Mouse (Mus musculus) limb, embryonic 10.5 days (tissue): ENCODE measurements at regions not wholly inside any gene's neighbourhood (a gene's known extent, or its start where the extent isn't known, plus 50 kb on each side); places are given as distances from the start of the nearest gene placed in this dataset.
A peak's percentile ranks its signal among the peaks of the same experiment; 100 is the strongest.

Source experiments
- DNase-seq: peaks from one replicate; pipeline ENCODE4 v3.0.0-alpha.2; 2017; ENCODE audit warnings: low spot score
- H3K27ac ChIP-seq: fragments of 300-500 bp; sonication (generic); 2 replicates; pipeline ENCODE4 v1.5.1; 2016; ENCODE audit warnings: mild to moderate bottlenecking
- H3K27me3 ChIP-seq: fragments of 300-500 bp; sonication (generic); 2 replicates; pipeline ENCODE4 v1.6.1; 2016; ENCODE audit warnings: low read depth, mild to moderate bottlenecking; ENCODE audit not compliant: poor library complexity, severe bottlenecking
- H3K36me3 ChIP-seq: fragments of 300-500 bp; sonication (generic); 2 replicates; pipeline ENCODE4 v1.6.1; 2016; ENCODE audit warnings: mild to moderate bottlenecking, moderate library complexity
- H3K4me1 ChIP-seq: fragments of 300-500 bp; sonication (generic); 2 replicates; pipeline ENCODE4 v1.6.1; 2016
- H3K4me3 ChIP-seq: fragments of 300-500 bp; sonication (generic); 2 replicates; pipeline ENCODE4 v1.5.1; 2016; ENCODE audit warnings: mild to moderate bottlenecking, moderate library complexity
- H3K9me3 ChIP-seq: fragments of 300-500 bp; sonication (generic); replicated peaks from 2 replicates; pipeline ENCODE4 v1.6.1; 2016; ENCODE audit warnings: mild to moderate bottlenecking
- WGBS: fragments of 180-500 bp; shearing (Covaris S2); methylation state at CpG from one replicate; pipeline ENCODE4 v1.1.7; 2016; 5-methylcytosine and 5-hydroxymethylcytosine counted together

DNA sequence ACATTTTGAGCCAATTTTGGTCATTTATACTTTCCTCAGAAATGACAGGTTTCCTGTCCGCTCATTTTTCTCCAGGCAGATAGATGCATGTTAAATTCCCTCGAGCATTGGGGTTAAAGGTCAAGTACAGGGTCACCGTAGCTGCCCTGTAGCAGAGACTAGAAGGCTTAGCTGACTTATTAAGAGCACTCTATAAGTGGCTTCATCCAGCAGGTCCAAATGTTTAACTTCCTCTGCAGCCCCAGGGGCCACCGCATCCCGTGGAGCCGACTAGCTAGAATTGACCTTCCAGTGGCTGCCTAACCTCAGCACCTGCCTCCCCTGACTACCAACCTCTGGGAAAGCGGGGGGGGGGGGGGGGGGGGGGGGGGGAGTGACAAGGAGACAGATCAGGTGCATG lies 114.7 kb downstream of the Rpl14 start:
- H3K36me3 ChIP-seq: no peaks in the 10 kb centered on the region
- H3K4me3 ChIP-seq: no peak overlapping the region
- 4% methylated on average over 7 of the region's 7 CpGs for WGBS
- peaks cover 56% of the 10 kb centered on the region for H3K4me1 ChIP-seq
- no peak overlapping the region for H3K27ac ChIP-seq
- H3K27me3 ChIP-seq: no peaks in the 10 kb centered on the region
- no peak for DNase-seq
- no peaks in the 10 kb centered on the region for H3K9me3 ChIP-seq

DNA sequence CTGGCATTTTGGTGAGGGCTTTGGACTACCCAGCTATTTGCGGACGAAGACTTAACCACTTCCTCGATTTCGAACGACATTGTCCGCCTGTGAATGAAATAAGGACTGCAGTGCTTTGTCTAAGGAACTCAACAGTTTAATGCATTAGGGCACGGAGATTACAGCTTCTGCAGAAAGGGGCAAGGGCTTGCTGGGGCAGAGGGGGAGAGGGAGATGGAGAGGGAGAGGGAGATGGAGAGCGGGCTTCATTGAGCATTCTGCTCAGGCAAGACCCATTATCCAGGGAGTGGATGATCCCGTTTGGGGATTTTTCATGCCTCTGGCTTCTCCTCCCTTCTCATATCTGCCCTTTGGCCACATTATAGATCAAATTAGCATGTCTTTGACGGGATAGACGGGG lies 117.8 kb downstream of the Rpl14 start:
- no peaks in the 10 kb centered on the region for H3K36me3 ChIP-seq
- 82% methylated on average over 11 of the region's 11 CpGs for WGBS
- DNase-seq: no peak
- no peak overlapping the region for H3K4me3 ChIP-seq
- H3K9me3 ChIP-seq: no peaks in the 10 kb centered on the region
- H3K4me1 ChIP-seq: peaks cover 70% of the 10 kb centered on the region
- H3K27me3 ChIP-seq: no peaks in the 10 kb centered on the region
- no peak overlapping the region for H3K27ac ChIP-seq

DNA sequence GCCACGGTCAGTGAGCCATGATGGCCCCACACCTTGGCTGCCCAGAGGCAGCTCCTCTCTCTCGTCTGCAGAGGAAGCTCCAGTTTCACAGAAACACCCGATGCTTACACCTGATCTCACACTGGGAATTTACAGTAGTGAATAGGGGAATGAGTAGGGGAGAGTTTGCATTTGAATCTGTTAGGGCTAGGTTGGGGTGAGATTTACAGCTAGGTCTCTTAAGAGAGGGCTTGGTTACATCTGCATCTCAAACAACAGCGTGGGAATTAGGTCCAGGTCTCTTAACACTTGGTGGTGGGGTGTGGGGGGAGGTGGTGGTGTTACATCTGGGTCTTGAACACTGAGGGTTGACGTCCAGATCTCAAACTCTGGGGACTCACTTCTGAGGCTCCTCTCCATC lies 119.3 kb downstream of the Rpl14 start:
- Histone ChIP-seq H3K36me3 (no peaks in the 10 kb centered on the region), H3K9me3 (no peaks in the 10 kb centered on the region), H3K27ac (peak overlapping the region; percentile 95), H3K4me3 (peak overlapping the region; percentile 38), H3K27me3 (no peaks in the 10 kb centered on the region), H3K4me1 (peaks cover 56% of the 10 kb centered on the region)
- no peak for DNase-seq
- 11% methylated on average over 5 of the region's 5 CpGs for WGBS

DNA sequence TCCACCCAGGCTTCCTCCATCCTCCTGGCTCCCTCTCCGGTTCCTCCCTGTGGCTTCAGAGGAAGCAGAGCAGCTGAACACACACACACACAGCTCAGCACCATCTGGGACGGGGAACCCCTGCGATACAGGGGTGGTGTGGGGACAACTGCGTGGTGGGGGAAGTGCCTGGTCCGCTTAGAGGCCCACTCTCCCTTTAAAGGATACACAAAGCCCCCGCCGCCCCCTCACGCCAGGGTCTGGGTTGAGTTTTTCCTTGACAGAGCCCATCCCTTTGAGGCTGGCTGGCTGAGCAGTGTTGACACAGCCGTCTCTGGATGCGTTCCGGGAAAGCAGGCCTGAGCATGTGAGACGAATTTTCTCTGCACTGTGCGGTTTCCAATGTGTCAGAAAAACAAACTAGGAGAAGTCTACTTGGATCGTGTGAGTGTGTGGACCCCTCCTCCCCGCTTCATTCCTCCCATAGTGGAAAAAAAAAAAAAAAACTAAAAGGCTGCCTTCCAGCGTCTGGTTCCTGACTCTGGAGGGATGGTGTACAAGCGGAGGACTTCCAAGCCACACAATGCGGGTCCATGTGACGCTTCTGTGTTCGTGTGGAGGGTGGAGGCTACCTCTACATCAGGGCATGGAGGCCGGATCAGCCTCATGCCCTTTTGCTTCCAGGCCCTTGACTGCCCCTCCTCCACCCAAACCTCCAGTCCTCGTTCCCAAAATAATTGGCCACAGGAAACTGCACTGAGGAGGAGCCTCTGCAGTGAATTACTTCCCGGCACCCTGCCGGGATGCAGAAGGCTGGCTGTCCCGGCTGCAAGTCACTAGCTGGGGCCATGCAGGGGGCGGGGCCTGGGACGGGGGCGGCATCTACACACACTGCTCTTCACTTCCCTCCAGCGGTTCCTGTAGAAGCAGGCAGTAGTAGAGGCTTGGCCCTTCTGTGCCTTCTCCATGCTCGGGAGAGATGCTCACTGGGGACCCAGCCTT lies 120.0 kb downstream of the Rpl14 start:
- 2% methylated on average over 30 of the region's 30 CpGs for WGBS
- Histone ChIP-seq H3K36me3 (no peaks in the 10 kb centered on the region), H3K27me3 (no peaks in the 10 kb centered on the region), H3K4me1 (peaks cover 49% of the 10 kb centered on the region), H3K4me3 (peak overlapping the region; percentile 38), H3K9me3 (no peaks in the 10 kb centered on the region), H3K27ac (peak overlapping the region; percentile 95)
- DNase-seq: peak; percentile 93

DNA sequence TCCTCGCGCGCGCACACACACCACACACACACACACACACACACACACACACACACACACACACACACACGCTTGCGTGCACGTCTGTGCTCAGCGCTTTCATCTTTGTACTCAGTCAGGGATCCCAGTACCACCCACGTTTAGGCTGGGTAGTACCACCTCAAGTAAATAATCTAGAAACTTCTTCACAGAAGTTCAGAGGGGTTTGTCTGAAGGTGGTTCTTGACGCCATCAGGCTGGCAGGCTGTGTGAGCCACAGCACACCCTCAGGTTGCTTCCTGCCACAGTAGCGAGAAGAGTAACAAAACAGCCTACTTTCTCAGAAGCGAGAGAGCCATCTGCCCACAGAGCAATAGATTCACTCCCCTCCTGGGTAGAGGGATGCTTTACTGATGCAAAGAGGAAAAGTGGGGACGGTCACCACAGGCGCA lies 120.7 kb downstream of the Rpl14 start:
- peaks cover 41% of the 10 kb centered on the region for H3K4me1 ChIP-seq
- H3K9me3 ChIP-seq: no peaks in the 10 kb centered on the region
- H3K27me3 ChIP-seq: no peaks in the 10 kb centered on the region
- 18% methylated on average over 14 of the region's 14 CpGs for WGBS
- peak overlapping the region; percentile 95 for H3K27ac ChIP-seq
- peak overlapping the region; percentile 38 for H3K4me3 ChIP-seq
- DNase-seq: no peak
- H3K36me3 ChIP-seq: no peaks in the 10 kb centered on the region

DNA sequence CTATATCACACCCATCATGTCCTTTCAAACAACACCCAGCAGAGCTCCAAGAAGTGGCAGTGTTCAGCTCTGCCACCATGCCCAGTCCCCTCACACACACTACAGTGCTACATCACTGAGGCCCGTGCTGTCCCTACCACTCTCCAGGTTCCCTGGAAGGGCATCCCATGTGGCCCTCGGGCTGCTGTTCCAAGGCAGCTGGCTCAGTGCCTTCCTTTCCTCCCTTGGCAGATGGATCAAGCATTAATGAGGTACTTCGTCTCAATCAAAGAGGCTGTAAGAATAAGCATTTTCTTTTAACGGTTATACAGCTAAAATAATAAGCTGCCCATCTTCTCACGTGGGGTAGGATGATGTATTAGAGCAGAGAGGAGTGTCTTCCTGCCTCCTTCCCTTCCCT lies 123.2 kb downstream of the Rpl14 start:
- Histone ChIP-seq H3K4me1 (peaks cover 43% of the 10 kb centered on the region), H3K9me3 (no peaks in the 10 kb centered on the region), H3K27me3 (no peaks in the 10 kb centered on the region), H3K4me3 (no peak overlapping the region), H3K36me3 (no peaks in the 10 kb centered on the region), H3K27ac (0 out of 2 replicates have a peak overlapping the region, but pooled peaks have one; percentile 14)
- no peak for DNase-seq
- WGBS: 77% methylated on average over 5 of the region's 5 CpGs

DNA sequence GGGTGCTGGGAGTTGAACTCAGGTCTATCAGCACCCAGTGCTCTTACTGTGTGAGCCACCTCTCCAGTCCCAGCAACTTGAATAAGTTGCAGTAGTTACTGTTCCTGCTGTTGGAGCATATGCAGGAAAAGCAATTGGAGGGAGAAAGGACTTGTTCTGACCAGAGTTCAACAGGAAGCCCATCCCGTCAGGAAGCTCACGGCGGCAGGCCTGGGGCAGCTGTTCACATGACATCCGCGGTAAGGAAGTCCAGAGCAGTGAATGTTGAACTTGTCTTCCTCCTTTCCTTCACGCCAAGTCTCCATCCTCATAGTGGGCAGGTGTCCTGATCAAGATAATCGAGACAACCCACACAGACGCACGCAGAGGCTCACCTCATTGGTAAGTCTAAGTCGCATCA lies 124.7 kb downstream of the Rpl14 start:
- 92% methylated on average over 10 of the region's 10 CpGs for WGBS
- Histone ChIP-seq H3K4me1 (peaks cover 28% of the 10 kb centered on the region), H3K27me3 (no peaks in the 10 kb centered on the region), H3K36me3 (no peaks in the 10 kb centered on the region), H3K9me3 (no peaks in the 10 kb centered on the region), H3K4me3 (no peak overlapping the region), H3K27ac (no peak overlapping the region)
- no peak for DNase-seq

DNA sequence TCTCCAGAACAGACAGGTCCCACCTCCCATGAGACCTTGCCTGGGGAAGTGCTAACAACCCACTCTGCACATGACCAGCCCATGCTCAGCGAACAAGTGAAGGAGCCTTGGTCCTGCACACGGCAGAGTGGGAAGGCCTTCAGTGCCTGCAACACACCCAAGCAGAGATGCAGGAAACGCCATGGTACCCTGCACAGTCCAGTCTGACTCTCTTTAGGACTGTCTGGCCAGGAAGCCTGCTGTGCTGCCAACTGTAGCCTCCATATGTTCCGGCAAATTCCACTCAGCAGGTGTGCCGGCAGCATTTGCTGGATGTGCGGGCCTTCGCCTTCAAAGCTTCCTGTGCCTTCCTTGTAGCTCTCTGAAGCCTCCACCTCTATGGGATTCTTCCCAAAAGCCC lies 126.5 kb downstream of the Rpl14 start:
- Histone ChIP-seq H3K36me3 (no peaks in the 10 kb centered on the region), H3K27me3 (no peaks in the 10 kb centered on the region), H3K4me1 (peaks cover 13% of the 10 kb centered on the region), H3K9me3 (no peaks in the 10 kb centered on the region), H3K27ac (peak overlapping the region; percentile 58), H3K4me3 (no peak overlapping the region)
- DNase-seq: no peak
- WGBS: 88% methylated on average over 7 of the region's 7 CpGs

DNA sequence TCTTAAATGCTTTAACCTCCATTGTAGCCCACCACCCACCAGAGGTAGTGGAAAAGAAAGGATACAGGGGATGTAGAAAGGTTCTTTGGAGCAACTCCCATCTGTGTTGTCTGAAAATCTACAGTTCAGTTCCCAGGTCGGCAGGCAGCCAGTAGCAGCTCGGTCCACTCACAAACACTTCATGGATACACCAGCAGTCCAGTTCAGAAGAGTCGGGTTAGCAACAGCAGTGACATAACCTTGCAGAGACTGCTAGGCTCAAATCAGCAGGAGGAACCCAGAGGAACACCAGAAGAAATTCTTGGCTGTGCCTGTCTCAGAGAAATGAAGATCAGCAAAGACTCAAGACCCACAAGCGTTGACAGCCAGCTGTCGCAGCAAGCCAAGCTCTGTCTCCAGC lies 128.5 kb downstream of the Rpl14 start:
- Histone ChIP-seq H3K27me3 (no peaks in the 10 kb centered on the region), H3K4me1 (peaks cover 17% of the 10 kb centered on the region), H3K27ac (no peak overlapping the region), H3K4me3 (no peak overlapping the region), H3K9me3 (no peaks in the 10 kb centered on the region), H3K36me3 (no peaks in the 10 kb centered on the region)
- 93% methylated on average over 5 of the region's 5 CpGs for WGBS
- DNase-seq: no peak

DNA sequence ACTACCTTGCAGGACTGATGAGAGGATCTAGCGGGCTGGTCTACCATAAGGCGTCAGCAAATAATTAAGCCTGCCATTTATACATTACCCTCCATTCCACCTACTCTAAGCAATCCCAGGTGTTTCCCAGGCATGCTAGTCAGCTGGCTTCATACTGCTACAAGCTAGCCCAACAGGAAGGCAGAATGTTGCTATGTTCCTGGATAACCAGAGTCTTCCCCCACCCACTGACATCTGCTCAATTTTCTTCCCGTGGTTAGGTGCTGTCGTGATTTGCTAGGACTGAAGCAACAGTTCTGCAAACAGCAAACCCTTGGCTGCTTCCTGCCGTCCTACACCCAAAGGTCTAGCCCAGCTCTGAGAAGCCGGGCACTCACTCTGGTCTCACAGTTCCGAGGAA lies 131.6 kb downstream of the Rpl14 start:
- Histone ChIP-seq H3K36me3 (no peaks in the 10 kb centered on the region), H3K9me3 (no peaks in the 10 kb centered on the region), H3K4me1 (peaks cover 18% of the 10 kb centered on the region), H3K4me3 (no peak overlapping the region), H3K27me3 (no peaks in the 10 kb centered on the region), H3K27ac (no peak overlapping the region)
- WGBS: 75% methylated on average over 7 of the region's 7 CpGs
- no peak for DNase-seq

DNA sequence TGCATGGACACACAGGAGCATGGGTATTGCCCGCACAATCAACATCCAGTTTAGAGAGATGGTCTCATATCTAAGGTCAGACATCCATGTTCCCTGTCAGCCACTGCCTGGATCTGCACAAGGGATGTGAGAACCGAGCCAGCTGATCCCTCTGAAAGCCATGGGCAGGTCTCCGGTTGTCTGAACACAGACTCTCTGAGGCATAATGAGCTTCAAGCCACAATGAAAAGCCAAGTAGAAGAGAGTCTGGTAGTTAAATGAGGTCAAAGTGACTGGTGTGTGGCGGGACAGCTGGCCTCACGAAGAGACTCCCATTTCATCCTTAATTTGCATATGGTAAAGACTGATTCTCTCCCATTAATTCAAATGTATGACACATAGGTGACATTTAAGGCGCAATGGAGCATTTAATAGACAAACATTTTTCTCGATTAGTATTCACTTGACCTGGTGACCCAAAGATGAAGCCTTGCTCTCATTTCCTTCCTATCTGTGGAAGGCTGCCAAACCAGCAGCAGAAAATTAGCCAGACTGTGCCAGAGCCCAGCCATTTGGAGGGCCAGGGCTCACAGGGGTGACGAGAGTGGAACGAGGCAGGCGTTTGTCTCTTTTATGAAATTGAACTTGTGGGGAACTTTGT lies 132.2 kb downstream of the Rpl14 start:
- Histone ChIP-seq H3K4me3 (no peak overlapping the region), H3K27me3 (no peaks in the 10 kb centered on the region), H3K9me3 (no peaks in the 10 kb centered on the region), H3K4me1 (peaks cover 19% of the 10 kb centered on the region), H3K36me3 (no peaks in the 10 kb centered on the region), H3K27ac (no peak overlapping the region)
- DNase-seq: no peak
- WGBS: 81% methylated on average over 10 of the region's 10 CpGs

DNA sequence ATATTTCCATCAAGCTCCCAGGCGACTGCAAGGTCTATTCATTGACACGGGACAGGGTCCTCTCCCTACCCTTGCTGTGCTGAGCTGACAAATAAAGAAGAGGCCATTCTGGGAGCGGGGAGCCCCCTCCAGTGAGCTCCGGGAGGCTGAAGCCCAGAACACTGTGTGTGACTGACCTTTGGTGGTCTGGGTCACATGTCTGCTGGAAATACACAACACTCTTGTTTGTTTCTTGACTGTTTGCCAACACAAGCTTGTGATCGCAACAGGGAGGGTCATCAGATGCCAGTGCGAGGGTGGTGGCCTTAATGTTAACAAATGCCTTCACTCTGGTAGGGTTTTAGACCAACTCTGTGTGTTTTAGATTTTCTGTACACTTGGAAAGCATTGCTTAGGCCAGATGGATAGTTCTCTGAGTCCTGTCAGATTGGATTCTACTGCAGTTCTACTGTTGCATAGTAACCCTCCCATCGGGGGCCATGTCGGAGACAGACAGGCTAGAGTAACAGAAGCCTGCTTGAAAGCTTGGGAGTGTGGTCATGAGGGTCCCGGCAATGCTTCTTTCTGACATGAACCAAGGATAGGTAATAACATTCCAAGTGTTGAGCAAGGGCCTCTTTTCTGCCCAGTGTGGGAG lies 135.4 kb downstream of the Rpl14 start:
- no peaks in the 10 kb centered on the region for H3K36me3 ChIP-seq
- no peak for DNase-seq
- H3K27me3 ChIP-seq: no peaks in the 10 kb centered on the region
- no peaks in the 10 kb centered on the region for H3K9me3 ChIP-seq
- H3K4me3 ChIP-seq: no peak overlapping the region
- H3K4me1 ChIP-seq: peaks cover 27% of the 10 kb centered on the region
- 80% methylated on average over 9 of the region's 9 CpGs for WGBS
- H3K27ac ChIP-seq: no peak overlapping the region

DNA sequence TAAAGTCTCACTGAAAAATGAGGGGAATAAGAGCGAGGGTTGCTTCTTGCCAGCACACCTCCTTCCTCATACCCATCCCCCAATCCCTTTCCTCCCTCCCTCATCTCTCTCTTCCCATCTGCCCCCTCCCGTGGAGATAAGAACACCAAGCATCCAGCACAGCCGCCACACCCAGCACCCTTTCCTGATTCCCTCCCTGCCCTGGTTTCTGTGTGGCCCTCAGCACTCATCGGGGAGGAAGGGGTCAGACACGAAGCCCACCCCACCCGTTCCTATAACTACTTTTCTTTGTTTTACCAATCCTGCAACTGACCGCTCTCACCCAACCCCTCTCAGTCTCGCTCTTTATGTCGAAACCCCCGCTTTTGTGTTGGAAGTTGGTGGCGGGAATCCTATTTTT lies 137.3 kb downstream of the Rpl14 start:
- H3K9me3 ChIP-seq: no peaks in the 10 kb centered on the region
- WGBS: 29% methylated on average over 11 of the region's 11 CpGs
- no peak for DNase-seq
- no peak overlapping the region for H3K4me3 ChIP-seq
- no peaks in the 10 kb centered on the region for H3K27me3 ChIP-seq
- peaks cover 16% of the 10 kb centered on the region for H3K4me1 ChIP-seq
- H3K36me3 ChIP-seq: no peaks in the 10 kb centered on the region
- peak overlapping the region; percentile 72 for H3K27ac ChIP-seq
